Mouse (Mus musculus): Measurements from ENCODE around the gene Gm10959.

DNA sequence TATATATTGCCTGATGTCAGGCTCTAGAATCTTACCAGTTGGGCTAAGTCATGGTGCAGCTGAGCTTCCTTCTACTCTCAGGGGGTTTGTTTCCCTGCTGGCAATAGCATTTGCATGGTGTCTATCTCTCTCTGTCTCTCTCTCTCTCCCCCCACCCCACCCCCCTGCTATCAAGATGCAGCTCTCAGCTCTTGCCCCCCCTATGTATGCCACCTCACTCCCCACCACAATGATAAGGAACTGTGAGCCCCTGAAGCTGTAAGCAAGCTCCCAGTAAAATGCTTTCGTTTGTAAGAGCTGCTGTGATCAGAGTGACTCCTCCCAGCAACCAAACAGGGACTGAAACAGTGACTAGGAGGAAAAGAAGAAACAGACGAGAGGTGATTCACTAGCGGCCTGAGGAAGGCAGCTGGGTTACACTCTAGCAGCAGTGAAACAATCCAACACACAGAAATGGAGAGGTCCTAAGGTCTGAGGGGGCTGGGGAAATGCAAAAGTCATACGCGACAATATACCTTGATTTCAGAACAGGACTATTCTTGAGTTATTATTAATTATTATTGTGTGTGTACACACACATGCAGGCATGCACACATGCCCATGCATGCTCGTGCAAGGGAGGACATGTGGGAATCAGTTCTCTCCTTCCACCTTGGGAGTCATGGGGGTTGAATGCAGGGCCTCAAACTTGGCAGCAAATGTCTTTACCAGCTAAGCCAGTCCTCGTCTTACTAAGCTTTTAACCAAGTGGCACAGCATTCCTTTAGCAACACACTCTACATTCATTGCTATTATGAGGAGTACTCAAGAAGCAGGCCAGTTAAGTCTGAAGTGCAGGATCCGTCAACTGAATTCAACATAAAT is 1.6 kb upstream of the Gm10959 start:
- TF ChIP-seq CTCF (IDR thresholded peaks at IDR 0.05; ENCODE audit: extremely low read depth, insufficient read length, insufficient replicate concordance, low read depth, low read length) (no peak), POLR2A (IDR thresholded peaks at IDR 0.05; ENCODE audit: low read depth, low read length) (no peak)
